Mouse (Mus musculus): Measurements from ENCODE around the gene Fmnl3.
A peak's percentile ranks its signal among the peaks of the same experiment; 100 is the strongest.

The Fmnl3 gene

GRCm38 (mm10) chr15:99332921-99333675 lies 37.2 kb downstream of the Fmnl3 start:
- no peak overlapping the region for H3K4me3 ChIP-seq (replicated peaks; ENCODE audit: low read length)
- H3K4me1 ChIP-seq (replicated peaks; ENCODE audit: low read depth, low read length), result peaks cover 39% of the 10 kb centered on the region
- no peaks in the 10 kb centered on the region for H3K27me3 ChIP-seq (ENCODE audit: insufficient read depth, low read length)
- TF ChIP-seq NANOG (IDR thresholded peaks at IDR 0.05; ENCODE audit: borderline replicate concordance, low read length) (no peak), POU5F1 (IDR thresholded peaks at IDR 0.05; ENCODE audit: borderline replicate concordance, low read length) (no peak), CTCF (conservative IDR thresholded peaks at IDR 0.05; ENCODE audit: low read length) (no peak)
- no peaks in the 10 kb centered on the region for H3K9me3 ChIP-seq (ENCODE audit: low read length)
- peaks cover 45% of the 10 kb centered on the region for H3K36me3 ChIP-seq (ENCODE audit: insufficient read depth, low read length)

- H3K4me3 ChIP-seq (replicated peaks; ENCODE audit: low read length), result no peak overlapping the region
- no peaks in the 10 kb centered on the region for H3K9me3 ChIP-seq (ENCODE audit: low read length)
- H3K27me3 ChIP-seq (ENCODE audit: insufficient read depth, low read length), result no peaks in the 10 kb centered on the region
- peaks cover 49% of the 10 kb centered on the region for H3K36me3 ChIP-seq (ENCODE audit: insufficient read depth, low read length)
- H3K4me1 ChIP-seq (replicated peaks; ENCODE audit: low read depth, low read length), result peaks cover 39% of the 10 kb centered on the region
- TF ChIP-seq CTCF (conservative IDR thresholded peaks at IDR 0.05; ENCODE audit: low read length) (no peak), POU5F1 (IDR thresholded peaks at IDR 0.05; ENCODE audit: borderline replicate concordance, low read length) (no peak), NANOG (IDR thresholded peaks at IDR 0.05; ENCODE audit: borderline replicate concordance, low read length) (no peak)
These were observed 38.2 kb downstream of the Fmnl3 start for GRCm38 (mm10) chr15:99332111-99332510.

- Histone ChIP-seq H3K9me3 (ENCODE audit: low read length) (no peaks in the 10 kb centered on the region), H3K4me3 (replicated peaks; ENCODE audit: low read length) (no peak overlapping the region), H3K27me3 (ENCODE audit: insufficient read depth, low read length) (no peaks in the 10 kb centered on the region), H3K4me1 (replicated peaks; ENCODE audit: low read depth, low read length) (peaks cover 39% of the 10 kb centered on the region), H3K36me3 (ENCODE audit: insufficient read depth, low read length) (peaks cover 52% of the 10 kb centered on the region)
- TF ChIP-seq NANOG (IDR thresholded peaks at IDR 0.05; ENCODE audit: borderline replicate concordance, low read length) (no peak), POU5F1 (IDR thresholded peaks at IDR 0.05; ENCODE audit: borderline replicate concordance, low read length) (no peak), CTCF (conservative IDR thresholded peaks at IDR 0.05; ENCODE audit: low read length) (no peak)
These were observed 38.9 kb downstream of the Fmnl3 start for GRCm38 (mm10) chr15:99331341-99331740.

- Histone ChIP-seq H3K27me3 (ENCODE audit: insufficient read depth, low read length) (no peaks in the 10 kb centered on the region), H3K4me3 (replicated peaks; ENCODE audit: low read length) (no peak overlapping the region), H3K4me1 (replicated peaks; ENCODE audit: low read depth, low read length) (peaks cover 35% of the 10 kb centered on the region), H3K36me3 (ENCODE audit: insufficient read depth, low read length) (peaks cover 61% of the 10 kb centered on the region), H3K9me3 (ENCODE audit: low read length) (no peaks in the 10 kb centered on the region)
- no peak for TF ChIP-seq POU5F1 (IDR thresholded peaks at IDR 0.05; ENCODE audit: borderline replicate concordance, low read length)
- TF ChIP-seq NANOG (IDR thresholded peaks at IDR 0.05; ENCODE audit: borderline replicate concordance, low read length), result no peak
- TF ChIP-seq CTCF (conservative IDR thresholded peaks at IDR 0.05; ENCODE audit: low read length), result no peak
These were observed 40.0 kb downstream of the Fmnl3 start for GRCm38 (mm10) chr15:99330324-99330723.

GRCm38 (mm10) chr15:99328011-99328410 lies 42.3 kb downstream of the Fmnl3 start:
- peaks cover 74% of the 10 kb centered on the region for H3K36me3 ChIP-seq (ENCODE audit: insufficient read depth, low read length)
- H3K27me3 ChIP-seq (ENCODE audit: insufficient read depth, low read length), result no peaks in the 10 kb centered on the region
- H3K4me1 ChIP-seq (replicated peaks; ENCODE audit: low read depth, low read length), result peaks cover 21% of the 10 kb centered on the region
- H3K9me3 ChIP-seq (ENCODE audit: low read length), result no peaks in the 10 kb centered on the region
- TF ChIP-seq POU5F1 (IDR thresholded peaks at IDR 0.05; ENCODE audit: borderline replicate concordance, low read length) (no peak), CTCF (conservative IDR thresholded peaks at IDR 0.05; ENCODE audit: low read length) (no peak), NANOG (IDR thresholded peaks at IDR 0.05; ENCODE audit: borderline replicate concordance, low read length) (no peak)
- H3K4me3 ChIP-seq (replicated peaks; ENCODE audit: low read length), result no peak overlapping the region

GRCm38 (mm10) chr15:99326959-99327358 lies 43.3 kb downstream of the Fmnl3 start:
- Histone ChIP-seq H3K36me3 (ENCODE audit: insufficient read depth, low read length) (peaks cover 80% of the 10 kb centered on the region), H3K4me3 (replicated peaks; ENCODE audit: low read length) (no peak overlapping the region), H3K9me3 (ENCODE audit: low read length) (no peaks in the 10 kb centered on the region), H3K4me1 (replicated peaks; ENCODE audit: low read depth, low read length) (peaks cover 12% of the 10 kb centered on the region), H3K27me3 (ENCODE audit: insufficient read depth, low read length) (no peaks in the 10 kb centered on the region)
- TF ChIP-seq POU5F1 (IDR thresholded peaks at IDR 0.05; ENCODE audit: borderline replicate concordance, low read length) (no peak), CTCF (conservative IDR thresholded peaks at IDR 0.05; ENCODE audit: low read length) (peak; percentile 91), NANOG (IDR thresholded peaks at IDR 0.05; ENCODE audit: borderline replicate concordance, low read length) (no peak)

GRCm38 (mm10) chr15:99326407-99326806 lies 43.9 kb downstream of the Fmnl3 start:
- no peak overlapping the region for H3K4me3 ChIP-seq (replicated peaks; ENCODE audit: low read length)
- H3K27me3 ChIP-seq (ENCODE audit: insufficient read depth, low read length), result no peaks in the 10 kb centered on the region
- H3K9me3 ChIP-seq (ENCODE audit: low read length), result no peaks in the 10 kb centered on the region
- TF ChIP-seq POU5F1 (IDR thresholded peaks at IDR 0.05; ENCODE audit: borderline replicate concordance, low read length) (no peak), NANOG (IDR thresholded peaks at IDR 0.05; ENCODE audit: borderline replicate concordance, low read length) (no peak), CTCF (conservative IDR thresholded peaks at IDR 0.05; ENCODE audit: low read length) (no peak)
- H3K36me3 ChIP-seq (ENCODE audit: insufficient read depth, low read length), result peaks cover 81% of the 10 kb centered on the region
- peaks cover 12% of the 10 kb centered on the region for H3K4me1 ChIP-seq (replicated peaks; ENCODE audit: low read depth, low read length)

GRCm38 (mm10) chr15:99325598-99325997 lies 44.7 kb downstream of the Fmnl3 start:
- TF ChIP-seq CTCF (conservative IDR thresholded peaks at IDR 0.05; ENCODE audit: low read length) (no peak), POU5F1 (IDR thresholded peaks at IDR 0.05; ENCODE audit: borderline replicate concordance, low read length) (no peak), NANOG (IDR thresholded peaks at IDR 0.05; ENCODE audit: borderline replicate concordance, low read length) (no peak)
- H3K27me3 ChIP-seq (ENCODE audit: insufficient read depth, low read length), result no peaks in the 10 kb centered on the region
- peaks cover 12% of the 10 kb centered on the region for H3K4me1 ChIP-seq (replicated peaks; ENCODE audit: low read depth, low read length)
- H3K4me3 ChIP-seq (replicated peaks; ENCODE audit: low read length), result no peak overlapping the region
- H3K9me3 ChIP-seq (ENCODE audit: low read length), result no peaks in the 10 kb centered on the region
- peaks cover 88% of the 10 kb centered on the region for H3K36me3 ChIP-seq (ENCODE audit: insufficient read depth, low read length)
